Mouse (Mus musculus): ENCODE measurements around the gene Tcp11l1.

- TF ChIP-seq EP300 (IDR thresholded peaks at IDR 0.05; ENCODE audit: low read depth) (no peak), CTCF (IDR thresholded peaks at IDR 0.05; ENCODE audit: low read depth) (no peak)
These were observed 2.1 kb downstream of the Tcp11l1 start for GRCm38 (mm10) chr2:104709786-104710337.

Data from liver, embryonic 14.5 days (tissue).